Mouse (Mus musculus) left cerebral cortex, postnatal 4 days (tissue): ENCODE data around the gene Npw. TPM values are rescaled to one million over a fixed set of nuclear protein-coding genes. Genes with fewer than 3 reads are reported as not detected.
"Not testable (repeated sequence)": the region's sequence is repeated elsewhere in the genome, so short reads cannot be mapped to it uniquely, and the experiment has no call there.

Source experiments
- DNase-seq: peaks from one replicate; pipeline ENCODE4 v3.0.0-alpha.2; 2022
- intact Hi-C: fragments of 180-260 bp; cut with DNase I; formaldehyde crosslinking; loops from one replicate; pipeline ENCODE4 v1.15.1; 2025
- total RNA-seq, 2 experiments: library from RNA; stranded (reverse); gene quantifications; 2 replicates each; pipeline ENCODE4 v1.2.3; 2021

Gene Npw
- total RNA-seq, 2 experiments from 2014 or later = 0.66 TPM; not detected in 1

GRCm38 (mm10) chr17:24672141-24672540 is 13.9 kb upstream of the Npw start:
- no peak for DNase-seq
- intact Hi-C loops = no loop called here

- no peak for DNase-seq
- intact Hi-C loops = no loop called here
These were observed 13.1 kb upstream of the Npw start for GRCm38 (mm10) chr17:24671346-24671745.

GRCm38 (mm10) chr17:24670246-24670844 is 12.1 kb upstream of the Npw start:
- no peak for DNase-seq
- intact Hi-C loops = no loop called here

- peak; percentile 94 for DNase-seq
- intact Hi-C loops = no loop called here
These were observed 11.4 kb upstream of the Npw start, which contains the start of gene Zfp598 for GRCm38 (mm10) chr17:24669545-24670245. Gene Zfp598, plus strand, starts transcription at chr17:24669687.

GRCm38 (mm10) chr17:24669214-24669544 is 10.9 kb upstream of the Npw start:
- DNase-seq, intact Hi-C loops: not testable (repeated sequence)

GRCm38 (mm10) chr17:24667416-24667815 is 9.2 kb upstream of the Npw start:
- intact Hi-C loops = no loop called here
- peak; percentile 55 for DNase-seq

- DNase-seq, intact Hi-C loops: not testable (repeated sequence)
These were observed 8.8 kb upstream of the Npw start for GRCm38 (mm10) chr17:24667011-24667410.

- no peak for DNase-seq
- intact Hi-C loops = no loop called here
These were observed 3.3 kb downstream of the Npw start for GRCm38 (mm10) chr17:24654969-24655368.

GRCm38 (mm10) chr17:24653967-24654710 is 4.1 kb downstream of the Npw start:
- intact Hi-C loops = no loop called here

GRCm38 (mm10) chr17:24651835-24652234 is 6.4 kb downstream of the Npw start:
- intact Hi-C loops = no loop called here
- no peak for DNase-seq

More at GRCm38 (mm10) chr17:24653967-24654710, 4.1 kb downstream of the Npw start:
- DNase-seq = peak; percentile 78

GRCm38 (mm10) chr17:24650766-24651165 is 7.5 kb downstream of the Npw start:
- intact Hi-C loops = no loop called here
- no peak for DNase-seq

- intact Hi-C loops = no loop called here
- DNase-seq = peak; percentile 65
These were observed 8.1 kb downstream of the Npw start, which contains the start of gene Slc9a3r2 for GRCm38 (mm10) chr17:24650070-24650616. Gene Slc9a3r2, minus strand, starts transcription at chr17:24650327.

GRCm38 (mm10) chr17:24649581-24650069 is 8.6 kb downstream of the Npw start:
- intact Hi-C loops = no loop called here
- DNase-seq = peak; percentile 26

- intact Hi-C loops = no loop called here
These were observed 9.4 kb downstream of the Npw start for GRCm38 (mm10) chr17:24648731-24649377.

GRCm38 (mm10) chr17:24647493-24647892 is 10.8 kb downstream of the Npw start:
- DNase-seq = no peak
- intact Hi-C loops = no loop called here

More at GRCm38 (mm10) chr17:24648731-24649377, 9.4 kb downstream of the Npw start:
- no peak for DNase-seq

GRCm38 (mm10) chr17:24646381-24646780 is 11.9 kb downstream of the Npw start:
- intact Hi-C loops = no loop called here

GRCm38 (mm10) chr17:24645916-24646315 is 12.3 kb downstream of the Npw start:
- intact Hi-C loops = no loop called here
- DNase-seq = no peak

More at GRCm38 (mm10) chr17:24646381-24646780, 11.9 kb downstream of the Npw start:
- no peak for DNase-seq

GRCm38 (mm10) chr17:24644875-24645721 is 13.2 kb downstream of the Npw start:
- intact Hi-C loops = no loop called here
- no peak for DNase-seq

- DNase-seq = no peak
- intact Hi-C loops = no loop called here
These were observed 14.1 kb downstream of the Npw start for GRCm38 (mm10) chr17:24644030-24644715.
